ENCODE assay signal across 22 mouse cellular contexts in the genomic region with DNA sequence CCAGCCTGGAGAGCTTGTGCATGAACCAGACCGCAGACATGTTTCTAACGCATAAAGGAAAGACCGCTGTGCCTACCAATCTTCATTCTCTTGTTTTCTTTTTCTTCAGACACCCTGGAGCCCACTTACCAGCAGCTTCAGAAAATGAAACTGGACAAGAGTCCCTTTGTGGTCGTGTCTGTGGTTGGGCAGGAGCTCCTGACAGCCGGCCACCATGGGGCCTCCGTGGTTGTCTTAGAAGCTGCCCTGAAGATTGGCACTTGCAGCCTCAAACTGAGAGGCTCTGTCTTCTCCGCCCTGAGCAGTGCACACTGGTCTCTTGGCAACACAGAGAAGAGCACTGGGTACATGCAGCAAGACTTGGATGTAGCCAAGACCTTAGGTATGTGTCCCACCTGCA.
A peak's percentile ranks its signal among the peaks of the same experiment; 100 is the strongest.
DNase-seq lines count a peak whose midpoint lies in the region; ATAC-seq and TF ChIP-seq lines count a peak whose summit lies in the region.
"Had no signal": no experiment of that assay in that cellular context is flagged by ENCODE, and none has a peak within 500 bp of the region (broad histone marks: within the 10 kb centered on the region; RNA-seq: fewer than 3 reads in every experiment).

No protein-coding gene starts in this region.

- peak; percentile 52; the same call in 1 of the 2 replicates for ATAC-seq in hindbrain, postnatal 0 days
- no peak for ATAC-seq in hindbrain, embryonic 13.5 days (ENCODE audit: low FRiP score)
- ATAC-seq in megakaryocyte, adult 5-6 weeks (ENCODE audit: poor library complexity, severe bottlenecking): no peak
- ATAC-seq in megakaryocyte progenitor cell, adult 5-6 weeks (replicated peaks; ENCODE audit: poor library complexity): peak; percentile 23; the same call in 1 of the 2 replicates
- ATAC-seq: forebrain, embryonic 14.5 days had no signal

- H3K9me3 ChIP-seq in hindbrain, postnatal 0 days (ENCODE audit: low read length): no peaks in the 10 kb centered on the region
- no peaks in the 10 kb centered on the region for H3K9me3 ChIP-seq in hindbrain, embryonic 13.5 days
- H3K9me3 ChIP-seq in megakaryocyte, embryonic 14.5 days: no peaks in the 10 kb centered on the region
- H3K9me3 ChIP-seq: embryonic facial prominence, embryonic 13.5 days; forebrain, embryonic 10.5 days; G1E; heart, embryonic 15.5 days had no signal

- DNase-seq in hindbrain, postnatal 0 days (ENCODE audit: low spot score): no peak
- no peak for DNase-seq in lung, postnatal 4 days
- DNase-seq in adrenal gland, adult 8-10 months: no peak
- DNase-seq: adrenal gland, postnatal 14 days; cerebellum, adult 11-12 months; cerebellum, adult 9-10 months; cerebellum, postnatal 25 days; gastrocnemius, adult 2 months; gastrocnemius, postnatal 25 days; heart, adult 2 months; heart, postnatal 14 days had no signal

- no peaks in the 10 kb centered on the region for H3K27me3 ChIP-seq in hindbrain, postnatal 0 days (ENCODE audit: insufficient read depth, low read length)
- 0 out of 2 replicates have a peak, but pooled peaks cover 3% of the 10 kb centered on the region for H3K27me3 ChIP-seq in hindbrain, embryonic 13.5 days
- peaks cover 5% of the 10 kb centered on the region for H3K27me3 ChIP-seq in megakaryocyte, embryonic 14.5 days (replicated peaks)
- H3K27me3 ChIP-seq: embryonic facial prominence, embryonic 13.5 days; heart, embryonic 15.5 days had no signal

- H3K4me1 ChIP-seq in hindbrain, postnatal 0 days (ENCODE audit: insufficient read depth, low read length): peaks cover 25% of the 10 kb centered on the region
- H3K4me1 ChIP-seq in hindbrain, embryonic 13.5 days (replicated peaks): peaks cover 50% of the 10 kb centered on the region
- H3K4me1 ChIP-seq in megakaryocyte, embryonic 14.5 days: peaks cover 78% of the 10 kb centered on the region

- no peak overlapping the region for H3K4me2 ChIP-seq in hindbrain, postnatal 0 days (ENCODE audit: low read depth, low read length)
- H3K4me2 ChIP-seq in hindbrain, embryonic 13.5 days: no peak overlapping the region
- H3K4me2 ChIP-seq: embryonic facial prominence, embryonic 13.5 days; heart, embryonic 11.5 days; heart, embryonic 15.5 days; hindbrain, embryonic 14.5 days had no signal

- H3K4me3 ChIP-seq in hindbrain, postnatal 0 days (ENCODE audit: low read length): no peak overlapping the region
- H3K4me3 ChIP-seq in hindbrain, embryonic 13.5 days: no peak overlapping the region
- H3K4me3 ChIP-seq in megakaryocyte, embryonic 14.5 days (replicated peaks): peak overlapping the region; percentile 79
- H3K4me3 ChIP-seq: embryonic facial prominence, embryonic 13.5 days; forebrain, embryonic 10.5 days; gastrocnemius, adult 2 months; heart, adult 2 months; heart, embryonic 15.5 days had no signal

- WGBS in hindbrain, postnatal 0 days: 52% methylated on average over 7 of the region's 7 CpGs
- 72% methylated on average over 7 of the region's 7 CpGs for WGBS in hindbrain, embryonic 13.5 days

- no peak overlapping the region for H3K9ac ChIP-seq in hindbrain, postnatal 0 days (replicated peaks; ENCODE audit: low read length)
- H3K9ac ChIP-seq in hindbrain, embryonic 13.5 days: no peak overlapping the region
- H3K9ac ChIP-seq: embryonic facial prominence, embryonic 13.5 days; heart, embryonic 15.5 days; hindbrain, embryonic 14.5 days had no signal

- H3K36me3 ChIP-seq in hindbrain, postnatal 0 days (ENCODE audit: insufficient read depth, low read length): peaks cover 20% of the 10 kb centered on the region; the same call in 1 of the 2 replicates
- peaks cover 37% of the 10 kb centered on the region for H3K36me3 ChIP-seq in hindbrain, embryonic 13.5 days
- peaks cover 14% of the 10 kb centered on the region for H3K36me3 ChIP-seq in megakaryocyte, embryonic 14.5 days (replicated peaks; ENCODE audit: low read length)
- H3K36me3 ChIP-seq: G1E had no signal

- no peak overlapping the region for H3K27ac ChIP-seq in hindbrain, postnatal 0 days
- no peak overlapping the region for H3K27ac ChIP-seq in hindbrain, embryonic 13.5 days
- H3K27ac ChIP-seq: embryonic facial prominence, embryonic 13.5 days; forebrain, embryonic 10.5 days; gastrocnemius, adult 2 months; heart, adult 2 months; heart, embryonic 15.5 days; hindbrain, embryonic 14.5 days had no signal

- TF ChIP-seq CTCF in hindbrain, postnatal 0 days (IDR thresholded peaks at IDR 0.05; ENCODE audit: low read depth): no peak

Comparison
In these comparisons a context has a peak if more than half of its experiments do, and no peak if none do; other contexts are left out.
1. ATAC-seq: peak in hindbrain, postnatal 0 days (single experiment) and megakaryocyte progenitor cell, adult 5-6 weeks (single experiment); none in hindbrain, embryonic 13.5 days (single experiment) and megakaryocyte, adult 5-6 weeks (single experiment).